17 mouse cellular contexts compared by ENCODE assay signal in the genomic region with DNA sequence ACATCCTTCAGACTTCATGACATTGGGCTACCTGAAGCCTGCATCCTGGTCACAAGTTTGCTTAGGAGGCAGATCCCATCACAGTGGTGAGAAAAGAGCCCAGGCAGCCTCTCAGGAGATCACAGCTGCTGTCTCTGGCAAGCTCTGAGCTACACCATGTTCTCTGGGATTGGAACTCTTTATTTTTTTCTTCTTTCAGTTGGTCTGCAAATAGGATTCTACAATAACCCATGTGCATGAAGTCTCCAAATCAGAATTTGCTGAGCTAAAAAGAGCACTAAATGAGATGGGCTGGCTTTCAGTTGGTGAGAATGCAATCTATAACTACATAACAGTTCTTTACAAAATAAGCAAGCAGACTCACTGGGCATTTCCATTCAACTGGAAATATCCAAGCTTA. TPM values are rescaled to one million over a fixed set of nuclear protein-coding genes. Genes with fewer than 3 reads are reported as not detected.
A peak's percentile ranks its signal among the peaks of the same experiment; 100 is the strongest.
DNase-seq lines count a peak whose midpoint lies in the region; ATAC-seq and TF ChIP-seq lines count a peak whose summit lies in the region.
"Had no signal": no experiment of that assay in that cellular context is flagged by ENCODE, and none has a peak within 500 bp of the region (broad histone marks: within the 10 kb centered on the region; RNA-seq: fewer than 3 reads in every experiment).

No protein-coding gene starts in this region.

- no peak overlapping the region for H3K4me3 ChIP-seq in forebrain, embryonic 16.5 days (replicated peaks; ENCODE audit: low read length)
- H3K4me3 ChIP-seq in forebrain, postnatal 0 days (ENCODE audit: low read depth, low read length) = no peak overlapping the region
- H3K4me3 ChIP-seq in limb, embryonic 10.5 days = no peak overlapping the region
- H3K4me3 ChIP-seq: hindbrain, embryonic 10.5 days; intestine, embryonic 15.5 days; limb, embryonic 12.5 days; megakaryocyte, embryonic 14.5 days had no signal

- no peak overlapping the region for H3K27ac ChIP-seq in forebrain, embryonic 16.5 days (ENCODE audit: low read length)
- no peak overlapping the region for H3K27ac ChIP-seq in forebrain, postnatal 0 days (ENCODE audit: low read depth, low read length)
- H3K27ac ChIP-seq in limb, embryonic 10.5 days = no peak overlapping the region
- H3K27ac ChIP-seq: hindbrain, embryonic 10.5 days; intestine, embryonic 15.5 days; limb, embryonic 12.5 days had no signal

- ATAC-seq in forebrain, embryonic 16.5 days = 0 out of 2 replicates have a peak, but pooled peaks have one; percentile 28
- ATAC-seq in forebrain, postnatal 0 days = no peak
- ATAC-seq: intestine, embryonic 15.5 days had no signal

- intact Hi-C loops in left cerebral cortex, postnatal 14 days (cut with DNase I) = no loop called here
- intact Hi-C loops in left cerebral cortex, postnatal 4 days (cut with DNase I) = no loop called here
- intact Hi-C loops in gastrocnemius, postnatal 14 days (cut with DNase I; ENCODE audit: low total_unique reads) = no loop called here
- intact Hi-C loops in left cerebral cortex, postnatal 25 days (cut with DNase I) = no loop called here

- H3K4me2 ChIP-seq in forebrain, embryonic 16.5 days (ENCODE audit: low read length) = no peak overlapping the region
- H3K4me2 ChIP-seq in forebrain, postnatal 0 days (ENCODE audit: low read depth) = no peak overlapping the region
- H3K4me2 ChIP-seq: intestine, embryonic 15.5 days; limb, embryonic 12.5 days had no signal

- no peaks in the 10 kb centered on the region for H3K4me1 ChIP-seq in forebrain, embryonic 16.5 days (replicated peaks; ENCODE audit: control insufficient read depth, insufficient read depth, low read length)
- no peaks in the 10 kb centered on the region for H3K4me1 ChIP-seq in forebrain, postnatal 0 days (ENCODE audit: insufficient read depth)
- no peaks in the 10 kb centered on the region for H3K4me1 ChIP-seq in limb, embryonic 10.5 days
- H3K4me1 ChIP-seq: limb, embryonic 12.5 days; megakaryocyte, embryonic 14.5 days had no signal

- no peak for TF ChIP-seq CTCF in forebrain, postnatal 0 days (IDR thresholded peaks at IDR 0.05; ENCODE audit: low read depth)

- H3K36me3 ChIP-seq in forebrain, embryonic 16.5 days (ENCODE audit: control insufficient read depth, insufficient read depth) = no peaks in the 10 kb centered on the region
- no peaks in the 10 kb centered on the region for H3K36me3 ChIP-seq in forebrain, postnatal 0 days (ENCODE audit: insufficient read depth)
- H3K36me3 ChIP-seq in limb, embryonic 10.5 days = no peaks in the 10 kb centered on the region
- H3K36me3 ChIP-seq: hindbrain, embryonic 10.5 days; intestine, embryonic 15.5 days; limb, embryonic 12.5 days had no signal

- DNase-seq in forebrain, postnatal 0 days = no peak
- peak; percentile 53 to 69 for DNase-seq in left cerebral cortex, postnatal 14 days (ENCODE audit: low spot score in 2 of 2)
- no peak for DNase-seq in left cerebral cortex, postnatal 4 days
- DNase-seq in gastrocnemius, postnatal 14 days = peak; percentile 48
- peak; percentile 40 to 80 for DNase-seq in left cerebral cortex, postnatal 25 days (ENCODE audit: low spot score in 2 of 2)
- no peak for DNase-seq in limb, embryonic 10.5 days (ENCODE audit: low spot score)
- DNase-seq in urinary bladder, postnatal 10 days (ENCODE audit: low spot score) = no peak
- DNase-seq: adrenal gland, postnatal 14 days; cerebellum, adult 2 months; embryo, embryonic 11 days; kidney, postnatal 10 days; thymus, adult 18-20 months had no signal

- no peaks in the 10 kb centered on the region for H3K27me3 ChIP-seq in forebrain, embryonic 16.5 days (replicated peaks; ENCODE audit: control insufficient read depth, insufficient read depth, low read length)
- no peaks in the 10 kb centered on the region for H3K27me3 ChIP-seq in forebrain, postnatal 0 days (ENCODE audit: insufficient read depth, low read length)
- H3K27me3 ChIP-seq in limb, embryonic 10.5 days (ENCODE audit: low read depth, poor library complexity, severe bottlenecking) = no peaks in the 10 kb centered on the region
- H3K27me3 ChIP-seq: intestine, embryonic 15.5 days; limb, embryonic 12.5 days; megakaryocyte, embryonic 14.5 days had no signal

- no peaks in the 10 kb centered on the region for H3K9me3 ChIP-seq in forebrain, embryonic 16.5 days (ENCODE audit: control insufficient read depth, low read length)
- no peaks in the 10 kb centered on the region for H3K9me3 ChIP-seq in forebrain, postnatal 0 days (ENCODE audit: low read length)
- H3K9me3 ChIP-seq in limb, embryonic 10.5 days (replicated peaks) = no peaks in the 10 kb centered on the region
- H3K9me3 ChIP-seq: hindbrain, embryonic 10.5 days; intestine, embryonic 15.5 days; limb, embryonic 12.5 days; megakaryocyte, embryonic 14.5 days had no signal

- H3K9ac ChIP-seq in forebrain, embryonic 16.5 days (replicated peaks; ENCODE audit: low read depth, low read length) = no peak overlapping the region
- no peak overlapping the region for H3K9ac ChIP-seq in forebrain, postnatal 0 days
- H3K9ac ChIP-seq: intestine, embryonic 15.5 days; limb, embryonic 12.5 days had no signal

RNA-seq across cellular contexts. Expression of a gene that starts 46.1 kb away (rescaled TPM):
- 2.5 and 3.7 TPM in 2 replicates for polyA plus RNA-seq in forebrain, embryonic 16.5 days (2015; fragmentation: Nextera tagmentation; extraction: Ambion mirVana)
- 15.3 and 19.4 TPM in 2 replicates for total RNA-seq in forebrain, postnatal 0 days (2014; rRNA removed)
- polyA plus RNA-seq in forebrain, postnatal 0 days (2015; fragmentation: Nextera tagmentation; extraction: Ambion mirVana) = 5.4 and 6.6 TPM in 2 replicates
- 10 to 100 TPM; 14.2 to 15.2 TPM for total RNA-seq in left cerebral cortex, postnatal 14 days (2021)
- total RNA-seq in left cerebral cortex, postnatal 4 days (2021) = 10 to 100 TPM; 18.1 to 20.1 TPM
- 10 to 100 TPM; 20.4 to 25.1 TPM for total RNA-seq in gastrocnemius, postnatal 14 days (2021)
- total RNA-seq in left cerebral cortex, postnatal 25 days (2021) = 10 to 100 TPM; 12.5 to 12.7 TPM
- polyA plus RNA-seq in limb, embryonic 10.5 days (2016; fragmentation: Nextera tagmentation; extraction: Ambion mirVana) = 2.4 and 3.0 TPM in 2 replicates

Comparison
In these comparisons a context has a peak if more than half of its experiments do, and no peak if none do; other contexts are left out.
1. DNase-seq: peak in left cerebral cortex, postnatal 14 days (2 of 2), gastrocnemius, postnatal 14 days (single experiment) and left cerebral cortex, postnatal 25 days (2 of 2); none in forebrain, postnatal 0 days (single experiment), left cerebral cortex, postnatal 4 days (single experiment), limb, embryonic 10.5 days (single experiment) and urinary bladder, postnatal 10 days (single experiment).